Mouse (Mus musculus): Measurements from ENCODE around the gene Ppp1r12b.

Gene Ppp1r12b

GRCm38 (mm10) chr1:134791456-134791855 lies 164.3 kb downstream of the Ppp1r12b start:
- no peak for DNase-seq (ENCODE audit: low spot score)

DNA sequence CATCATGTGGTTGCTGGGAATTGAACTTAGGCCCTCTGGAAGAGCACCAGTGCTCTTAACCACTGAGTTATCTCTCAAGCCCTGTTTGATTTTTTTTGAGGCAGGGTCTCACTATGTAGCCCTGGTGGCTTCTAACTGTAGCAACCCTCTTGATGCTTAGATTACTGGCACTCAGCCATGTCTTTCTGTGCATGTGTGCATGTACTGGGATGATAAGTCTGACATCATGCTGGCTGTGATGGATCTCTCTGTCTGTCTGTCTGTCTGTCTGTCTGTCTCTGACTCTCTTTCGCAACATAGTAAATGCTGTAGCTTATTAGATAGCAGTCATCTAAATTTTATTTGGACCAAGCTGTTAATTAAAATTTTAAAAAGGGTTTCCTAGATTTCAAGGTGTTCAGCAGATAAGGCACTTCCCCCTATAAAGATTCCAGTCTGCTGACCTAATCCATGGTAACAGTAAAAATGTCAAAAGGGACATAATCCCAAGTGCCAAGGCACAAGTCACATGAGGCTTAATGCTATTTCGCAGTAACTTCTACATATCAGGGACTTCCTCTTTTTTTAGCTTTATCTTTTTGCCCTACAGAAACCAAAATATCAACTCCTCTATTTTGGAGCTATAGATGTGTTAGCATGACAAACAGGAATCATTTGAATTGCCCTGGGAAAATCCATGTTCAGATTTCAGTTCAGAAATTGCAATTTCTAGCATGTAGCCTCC lies 164.9 kb downstream of the Ppp1r12b start:
- DNase-seq (ENCODE audit: low spot score): no peak

GRCm38 (mm10) chr1:134788096-134788495 lies 167.6 kb downstream of the Ppp1r12b start:
- no peak for DNase-seq (ENCODE audit: low spot score)

GRCm38 (mm10) chr1:134784911-134785310 lies 170.8 kb downstream of the Ppp1r12b start:
- peak; percentile 66 for DNase-seq (ENCODE audit: low spot score)

GRCm38 (mm10) chr1:134784481-134784880 lies 171.3 kb downstream of the Ppp1r12b start:
- no peak for DNase-seq (ENCODE audit: low spot score)

- DNase-seq (ENCODE audit: low spot score): no peak
These were observed 171.8 kb downstream of the Ppp1r12b start for GRCm38 (mm10) chr1:134783958-134784357.

GRCm38 (mm10) chr1:134782797-134783196 lies 172.9 kb downstream of the Ppp1r12b start:
- DNase-seq (ENCODE audit: low spot score): no peak

DNA sequence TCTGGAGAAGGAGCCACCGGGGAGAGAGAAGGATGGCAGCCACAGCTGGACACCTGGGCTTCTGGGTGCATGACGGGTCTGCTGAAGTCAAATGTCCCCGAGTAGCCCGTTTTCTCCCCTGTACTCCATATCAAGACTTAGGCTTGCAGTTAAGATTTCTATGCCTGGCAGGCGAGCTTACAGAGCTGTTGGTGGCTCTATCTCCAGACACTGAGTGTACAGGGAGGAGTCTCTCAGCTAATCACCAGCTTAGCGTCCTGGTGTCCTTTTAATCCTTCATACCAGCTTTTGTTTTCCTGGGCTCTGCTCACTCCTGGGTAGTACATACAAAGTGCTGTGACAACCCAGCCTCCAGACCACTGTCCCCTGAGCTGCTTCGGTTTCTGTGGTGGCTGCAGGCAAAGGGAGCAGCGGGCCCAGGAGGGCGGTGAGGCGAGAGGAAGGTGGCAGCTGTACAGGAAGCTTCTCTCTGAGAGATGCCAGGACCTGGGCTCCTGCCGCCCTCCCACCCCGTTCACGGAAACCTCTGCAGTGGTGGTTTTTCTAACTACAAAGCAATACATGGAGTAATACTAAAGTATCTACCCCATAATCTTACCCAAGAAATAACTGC lies 177.7 kb downstream of the Ppp1r12b start:
- no peak for DNase-seq (ENCODE audit: low spot score)

DNA sequence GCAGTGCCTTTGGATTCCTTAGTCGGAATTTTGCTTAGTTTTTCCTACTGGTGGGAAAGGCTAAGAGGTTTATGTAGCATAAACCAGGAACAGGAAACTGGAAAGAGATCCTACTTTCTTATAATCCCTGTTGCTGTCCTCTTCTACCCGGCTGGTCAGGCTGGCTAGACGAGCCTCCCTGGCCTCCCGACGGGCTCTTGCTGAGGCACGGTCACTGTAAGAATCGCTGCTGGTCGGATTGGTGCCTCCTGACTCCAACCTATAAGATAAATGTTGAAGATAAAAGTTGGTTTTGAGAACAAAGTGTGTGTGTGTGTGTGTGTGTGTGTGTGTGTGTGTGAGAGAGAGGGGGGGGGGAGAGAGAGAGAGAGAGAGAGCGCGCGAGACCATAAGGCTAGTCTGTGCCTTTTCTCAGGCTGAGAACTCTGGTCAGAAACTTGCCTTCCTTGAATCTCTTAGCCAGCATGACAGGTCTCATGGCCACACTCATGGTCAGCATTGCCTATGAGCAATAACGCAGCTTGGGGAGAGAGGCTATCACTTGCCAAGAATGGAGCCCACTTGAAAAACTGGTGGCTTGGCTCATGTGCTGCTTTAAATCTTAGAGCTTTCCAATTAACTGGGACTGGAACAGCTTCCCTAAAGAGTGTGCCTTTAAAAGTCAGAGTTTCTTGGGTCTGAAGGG lies 178.4 kb downstream of the Ppp1r12b start:
- no peak for DNase-seq (ENCODE audit: low spot score)

DNA sequence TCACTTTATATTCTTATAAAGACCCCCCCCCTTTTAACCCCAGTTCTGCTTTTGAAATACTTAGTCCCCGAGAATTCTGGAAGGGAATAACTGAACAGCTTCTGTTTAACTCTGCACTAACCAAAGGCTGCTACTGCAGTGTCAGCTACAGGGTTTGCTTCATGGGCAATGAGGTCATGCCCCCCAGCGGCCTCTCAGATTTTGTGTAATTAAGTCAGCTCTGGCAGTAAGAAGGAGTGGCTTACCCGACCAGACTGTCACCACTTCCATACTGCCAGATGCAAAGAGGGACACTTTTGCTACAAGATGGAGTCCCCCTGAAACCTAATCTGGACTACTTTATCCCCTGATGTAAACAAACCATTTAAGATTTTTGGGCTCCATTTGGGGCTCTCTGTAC lies 180.1 kb downstream of the Ppp1r12b start:
- no peak for DNase-seq (ENCODE audit: low spot score)

GRCm38 (mm10) chr1:134774728-134775287 lies 180.9 kb downstream of the Ppp1r12b start:
- peak; percentile 64 for DNase-seq (ENCODE audit: low spot score)

- no peak for DNase-seq (ENCODE audit: low spot score)
These were observed 181.5 kb downstream of the Ppp1r12b start for GRCm38 (mm10) chr1:134774247-134774646.

DNA sequence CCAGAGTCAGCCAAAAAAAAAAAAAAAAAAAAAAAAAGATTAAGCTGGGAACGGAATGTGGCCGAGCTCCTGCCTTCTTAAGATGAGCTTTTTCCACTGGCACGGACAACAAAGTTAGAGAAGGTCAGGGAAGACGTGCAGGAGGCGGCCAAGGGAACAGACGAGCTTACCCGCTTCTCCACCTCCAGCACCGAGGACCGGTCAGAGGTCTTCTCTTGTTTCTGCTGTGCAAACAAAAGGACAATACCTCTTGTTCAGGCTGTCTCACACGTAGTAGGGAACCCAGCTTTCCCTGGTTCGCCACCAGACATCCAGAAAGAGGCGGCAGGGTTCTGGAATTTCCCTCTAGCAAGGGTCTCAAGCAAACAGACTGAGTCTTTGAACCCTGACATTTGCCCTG lies 182.5 kb downstream of the Ppp1r12b start:
- DNase-seq (ENCODE audit: low spot score): no peak

DNA sequence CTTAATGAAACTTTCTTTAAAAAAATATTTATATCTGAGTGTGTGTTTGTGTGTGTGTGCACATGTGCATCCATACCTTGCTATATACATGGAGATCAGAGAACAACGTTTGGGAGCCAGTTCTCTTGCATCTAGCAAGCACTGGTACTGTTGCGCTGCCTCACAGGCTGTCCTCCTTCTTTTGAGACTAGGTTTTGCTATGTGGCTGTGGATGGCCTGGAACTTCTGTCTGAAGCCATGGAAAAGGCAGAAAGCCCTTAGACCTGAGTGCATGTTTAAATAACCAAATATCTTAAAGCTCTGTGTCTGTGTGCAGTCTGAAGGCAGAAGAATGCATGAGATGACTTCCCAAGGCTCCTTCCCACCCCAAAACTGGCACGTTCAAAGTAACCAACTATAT lies 182.9 kb downstream of the Ppp1r12b start:
- no peak for DNase-seq (ENCODE audit: low spot score)

GRCm38 (mm10) chr1:134771999-134772398 lies 183.7 kb downstream of the Ppp1r12b start:
- no peak for DNase-seq (ENCODE audit: low spot score)

DNA sequence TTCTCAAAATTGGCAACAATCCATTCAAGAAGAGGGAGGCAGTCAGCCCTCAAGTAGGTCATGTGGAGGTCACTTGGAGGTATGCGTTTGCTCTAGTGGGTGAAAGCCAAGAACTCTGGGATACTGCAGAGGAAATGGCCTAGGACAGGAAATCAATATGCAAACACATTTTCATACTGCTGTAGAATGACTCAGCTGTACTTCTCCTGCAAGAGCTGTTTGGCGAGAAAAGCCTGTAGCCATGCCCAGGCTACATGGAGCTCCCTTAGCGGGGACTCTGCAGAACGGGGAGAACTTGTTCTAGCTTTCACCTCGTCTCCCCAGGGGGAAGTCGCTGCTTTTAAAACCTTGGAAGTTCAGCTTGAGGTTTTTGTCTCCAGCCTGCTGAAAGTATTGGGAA lies 184.4 kb downstream of the Ppp1r12b start:
- DNase-seq (ENCODE audit: low spot score): peak; percentile 58

- DNase-seq (ENCODE audit: low spot score): no peak
These were observed 185.4 kb downstream of the Ppp1r12b start for GRCm38 (mm10) chr1:134770312-134770711.

DNA sequence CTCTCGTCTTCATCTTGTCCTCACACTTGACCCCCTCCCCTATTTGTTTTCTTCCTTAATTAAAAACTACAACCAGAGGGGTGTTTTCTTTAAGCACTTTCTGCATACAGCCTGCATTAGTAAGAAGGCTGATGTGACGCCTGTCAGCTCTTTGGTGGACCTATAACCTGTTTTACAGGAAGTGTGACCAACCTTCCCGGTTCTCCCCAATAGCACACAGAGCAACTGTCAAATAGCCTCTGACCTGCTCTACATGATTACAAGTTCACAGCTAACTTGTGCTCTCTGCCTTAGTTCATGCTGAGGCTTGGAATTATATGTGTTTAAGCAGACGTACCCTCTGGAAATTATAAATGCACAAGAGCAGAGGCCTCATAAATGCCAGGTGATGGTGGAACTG lies 189.3 kb downstream of the Ppp1r12b start:
- no peak for DNase-seq (ENCODE audit: low spot score)

DNA sequence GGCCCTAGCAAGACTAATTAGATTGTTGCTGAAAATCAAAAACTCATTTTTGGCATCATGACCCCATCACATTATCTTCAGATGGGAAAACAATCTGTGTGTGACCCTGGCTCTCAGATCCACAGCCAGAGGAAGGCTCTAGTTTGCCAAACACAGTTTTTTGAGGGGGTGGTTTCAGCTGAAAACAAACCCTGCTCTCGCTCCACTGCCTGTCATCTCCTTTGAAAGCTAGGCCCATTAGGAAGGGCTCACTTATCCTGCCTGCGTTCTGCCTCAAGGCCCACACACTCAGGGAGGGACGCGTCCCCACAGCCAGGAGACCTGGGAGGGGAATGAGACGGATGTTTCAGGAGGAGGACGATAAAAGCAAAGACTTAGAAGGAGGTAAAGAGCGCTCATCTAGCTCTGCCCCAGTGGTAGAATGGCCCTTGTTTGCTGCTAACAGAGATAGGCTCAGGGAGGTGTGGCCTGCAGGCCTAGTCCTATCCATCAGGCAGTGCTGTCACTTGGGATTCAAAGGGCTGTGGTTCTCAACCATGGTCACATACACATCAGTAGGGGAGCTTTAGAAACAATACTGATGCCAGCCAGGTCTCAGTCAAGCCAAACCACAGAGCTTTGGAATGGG lies 190.8 kb downstream of the Ppp1r12b start:
- no peak for DNase-seq (ENCODE audit: low spot score)

- DNase-seq (ENCODE audit: low spot score): no peak
These were observed 191.8 kb downstream of the Ppp1r12b start for GRCm38 (mm10) chr1:134763776-134764438.

DNA sequence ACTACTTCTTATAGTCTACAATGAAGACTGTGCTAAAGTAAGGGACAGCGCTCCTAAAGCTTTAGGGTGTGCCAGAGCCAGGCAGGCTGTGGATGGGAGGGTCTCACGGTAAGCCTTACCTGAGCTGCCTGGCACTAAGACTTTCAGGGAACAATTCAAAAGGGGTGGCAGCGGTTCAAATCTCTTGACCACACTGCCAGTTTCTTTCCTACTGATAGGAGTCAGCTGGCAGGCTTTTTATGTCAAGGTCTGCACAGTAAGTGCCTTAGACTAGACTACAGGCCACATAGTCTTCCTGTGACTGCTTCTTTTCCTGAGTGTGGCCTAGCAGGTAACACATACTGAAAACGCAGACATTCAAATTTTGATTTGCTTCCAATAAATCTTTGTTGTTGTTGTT lies 192.5 kb downstream of the Ppp1r12b start:
- DNase-seq (ENCODE audit: low spot score): no peak

GRCm38 (mm10) chr1:134761534-134761933 lies 194.2 kb downstream of the Ppp1r12b start:
- DNase-seq (ENCODE audit: low spot score): no peak

Measured in adipocyte (in vitro differentiated cells).